Mouse (Mus musculus): ENCODE results near the gene Gm13306. TPM values are rescaled to one million over a fixed set of nuclear protein-coding genes. Genes with fewer than 3 reads are reported as not detected.
"Not testable (repeated sequence)": the region's sequence is repeated elsewhere in the genome, so short reads cannot be mapped to it uniquely, and the experiment has no call there.

Gene Gm13306
- not detected for total RNA-seq (2021)

DNA sequence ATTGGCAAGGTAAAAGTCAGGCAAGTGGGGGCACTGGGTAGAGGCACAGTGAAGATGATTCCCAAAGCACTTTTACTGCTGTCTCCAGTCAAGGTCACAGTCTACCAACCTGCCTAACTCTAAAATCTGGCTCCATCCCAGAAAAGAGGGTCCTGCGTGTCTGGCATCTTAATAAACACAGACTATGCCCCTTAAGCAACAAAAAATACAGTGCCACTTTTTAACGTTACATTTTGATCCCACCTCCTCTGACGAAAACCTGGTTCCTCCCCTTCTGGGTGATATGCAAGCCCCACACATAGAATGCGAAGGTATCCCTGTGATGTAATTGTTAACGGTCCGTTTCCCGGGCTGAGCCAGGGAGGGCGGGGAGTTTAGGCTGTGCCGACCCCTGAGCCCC lies at the start of gene Gm13306:
TSS of gene Gm13306 (plus strand) at position 301 of the 400 bp plus-strand sequence.
- intact Hi-C loops (cut with DNase I); DNase-seq: not testable (repeated sequence)

DNA sequence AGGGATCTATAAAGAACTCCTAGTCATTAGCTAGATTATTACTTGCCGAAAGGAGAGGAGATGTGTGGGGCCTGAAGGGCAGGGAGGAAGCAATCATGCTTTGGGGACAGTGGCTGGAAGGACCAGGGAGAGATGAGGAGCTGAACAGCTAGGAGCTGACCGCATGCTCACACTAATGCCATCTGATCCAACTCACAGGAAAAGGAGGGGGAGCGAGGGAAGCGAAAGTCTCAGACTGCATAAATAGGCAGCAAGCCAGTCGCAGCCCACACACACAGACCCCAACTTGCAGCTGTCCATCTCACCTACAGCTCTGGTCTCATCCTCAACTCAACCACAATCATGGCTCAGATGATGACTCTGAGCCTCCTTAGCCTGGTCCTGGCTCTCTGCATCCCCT lies 38.7 kb upstream of the Gm13306 start, which contains the start of gene Gm13304:
TSS of gene Gm13304 (plus strand) at position 301 of the 400 bp plus-strand sequence.
- DNase-seq; intact Hi-C loops (cut with DNase I): not testable (repeated sequence)

DNA sequence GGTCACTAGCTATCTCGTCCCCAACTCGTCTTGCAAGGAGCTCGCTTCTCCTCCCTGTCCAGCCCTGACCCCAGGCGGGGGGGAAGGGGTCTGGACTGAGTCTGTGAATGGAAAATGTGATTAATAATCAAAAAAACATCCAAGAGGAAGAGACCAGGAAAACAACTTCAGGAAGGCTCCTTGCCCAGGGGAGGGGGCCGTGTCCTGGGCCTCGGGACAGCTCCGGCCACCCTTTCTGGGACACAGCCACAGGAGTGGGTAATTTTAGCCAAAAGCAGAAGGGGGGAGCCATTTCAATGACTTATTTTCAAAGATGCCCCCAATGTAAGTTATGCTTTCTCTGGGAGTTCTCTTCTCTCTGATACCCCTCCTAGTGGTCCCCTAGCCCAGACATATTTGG lies 15.3 kb downstream of the Gm13306 start, which contains the start of gene Gm13305:
TSS of gene Gm13305 (minus strand) at position 101 of the 400 bp plus-strand sequence.
- DNase-seq; intact Hi-C loops (cut with DNase I): not testable (repeated sequence)

DNA sequence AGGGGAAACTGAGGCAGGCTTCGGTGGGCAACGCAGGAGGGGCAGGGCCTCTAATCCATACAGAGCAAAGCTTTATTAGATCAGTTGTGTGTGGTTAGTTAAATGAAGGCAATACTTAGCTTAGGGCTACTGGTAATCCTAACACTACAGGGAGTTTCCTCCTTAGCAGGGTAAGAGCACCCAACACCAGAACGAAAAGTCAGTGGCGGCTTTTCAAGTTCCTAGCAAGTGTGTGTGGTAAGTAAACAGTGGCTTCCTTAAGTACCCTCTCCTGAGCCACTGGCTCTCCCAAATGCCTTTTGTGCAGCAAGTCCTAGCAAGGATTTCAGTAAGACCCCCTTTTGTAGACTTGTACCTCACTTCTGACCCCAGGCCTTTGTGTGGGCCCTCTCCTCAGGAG lies 25.0 kb downstream of the Gm13306 start:
- intact Hi-C loops (cut with DNase I); DNase-seq: not testable (repeated sequence)

DNA sequence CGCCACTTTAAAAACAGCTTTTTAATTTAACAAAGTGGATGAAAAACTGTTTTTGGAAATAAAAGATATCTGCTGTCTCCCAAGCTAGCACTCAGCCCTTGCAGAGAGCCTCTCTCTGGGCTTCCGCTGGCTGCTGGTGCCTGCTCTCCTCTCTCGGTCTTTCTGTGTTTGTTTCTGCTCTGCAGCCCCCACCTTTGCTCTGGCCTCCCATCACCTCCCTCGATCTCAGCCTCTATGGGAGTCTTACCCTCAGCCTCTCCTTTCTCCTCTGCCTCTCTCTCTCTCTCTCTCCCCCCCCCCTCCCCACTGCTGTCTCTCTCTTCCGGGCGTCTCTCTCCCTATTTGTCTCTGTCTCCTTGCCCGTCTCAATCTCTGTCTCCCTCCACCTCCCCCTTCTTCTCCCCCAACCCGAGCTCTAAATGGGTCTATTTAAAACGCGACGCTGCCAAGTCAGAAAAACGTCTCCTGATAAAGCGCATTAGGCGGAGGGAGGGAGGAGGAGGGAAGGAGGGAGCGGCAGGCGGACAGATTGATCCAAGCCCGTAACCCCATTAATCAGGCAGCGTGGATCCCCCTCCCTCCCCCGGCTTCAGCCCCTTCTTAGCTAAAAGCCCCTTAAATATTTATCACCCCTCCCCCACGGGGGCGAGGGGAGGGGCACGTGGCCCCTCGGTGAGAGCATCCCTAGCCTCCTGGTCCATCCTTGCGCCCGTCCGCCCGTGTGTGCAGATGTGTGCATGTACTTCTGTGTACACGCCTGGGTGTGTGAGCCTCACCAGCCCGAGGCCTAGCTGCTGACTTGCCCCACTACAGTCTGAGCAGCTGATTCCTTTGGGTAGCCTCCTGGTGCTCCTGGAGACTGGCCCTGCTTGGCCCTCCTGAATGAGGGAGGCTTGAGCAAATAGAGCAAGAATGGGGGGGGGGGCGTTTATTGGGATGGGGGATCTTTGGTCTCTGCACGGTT lies 30.3 kb downstream of the Gm13306 start:
- DNase-seq; intact Hi-C loops (cut with DNase I): not testable (repeated sequence)

DNA sequence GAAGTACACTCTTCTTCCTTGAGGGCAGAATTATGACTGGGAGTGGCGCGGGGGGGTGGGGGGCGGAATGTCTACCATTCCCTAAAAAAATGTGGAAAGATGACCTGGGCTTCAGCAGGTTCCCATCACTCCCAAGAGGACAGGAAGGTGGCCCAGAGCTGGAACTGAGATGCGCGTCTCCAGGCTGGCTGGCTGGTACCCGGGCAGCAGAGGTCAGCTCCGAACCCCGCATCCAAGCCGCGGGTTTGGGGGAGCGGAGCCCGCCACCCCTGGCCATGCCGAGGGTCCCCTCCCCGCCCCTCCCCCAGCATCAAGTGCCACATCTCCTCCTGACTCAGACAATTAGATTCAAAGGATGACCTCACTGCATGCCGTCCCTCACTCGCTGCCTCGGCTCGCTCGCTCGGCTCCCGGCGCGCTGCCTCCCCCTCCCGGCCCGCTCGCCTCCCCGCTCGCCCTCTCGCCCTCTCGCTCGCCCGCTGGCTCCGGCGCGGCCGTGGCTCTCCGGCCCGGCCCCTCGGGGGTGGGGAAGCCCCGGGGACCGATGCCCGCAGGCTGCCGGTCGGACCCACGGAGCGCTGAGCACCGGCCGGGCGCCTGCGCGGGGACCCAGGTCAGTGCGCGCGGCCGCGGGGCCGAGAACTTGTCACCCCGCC lies 31.2 kb downstream of the Gm13306 start:
- intact Hi-C loops (cut with DNase I), result not testable (repeated sequence)

DNA sequence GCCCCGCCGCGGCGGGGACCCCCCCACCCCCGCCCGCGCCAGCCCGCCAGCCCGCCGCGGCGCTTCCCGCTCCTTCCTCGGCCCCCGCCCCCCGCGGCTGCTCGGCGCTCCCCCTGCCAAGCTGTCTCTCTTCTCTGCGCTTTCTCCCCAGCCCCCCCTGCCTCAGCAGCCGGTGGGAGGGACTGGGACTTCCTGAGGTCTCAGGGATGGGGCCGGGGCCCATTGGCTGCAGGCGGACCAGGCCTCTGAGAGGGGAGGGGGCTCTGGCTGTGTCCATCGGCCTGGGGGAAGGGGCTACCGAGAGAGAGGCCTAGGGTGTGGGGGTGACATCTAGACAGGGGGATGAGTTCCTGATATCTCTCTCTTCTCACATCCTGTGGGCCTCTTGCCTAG lies 31.7 kb downstream of the Gm13306 start:
- DNase-seq; intact Hi-C loops (cut with DNase I): not testable (repeated sequence)

More for the DNA sequence above, 31.2 kb downstream of the Gm13306 start:
- DNase-seq, result not testable (repeated sequence)

Other genes starting within 250 kb of the Gm13306 start
- not detected for gene Gm21541, start 249.8 kb upstream of the Gm13306 start, total RNA-seq (2021)
- gene Gm20878, start 211.9 kb upstream of the Gm13306 start, total RNA-seq (2021), result under 1 TPM; 0.45 to 0.69 TPM
- under 1 TPM in 1 of 2 experiments, not detected in 1; 0.07 TPM for gene Fam205a4, start 187.4 kb upstream of the Gm13306 start, total RNA-seq (2021)
- not detected for gene Gm21093, start 118.7 kb upstream of the Gm13306 start, total RNA-seq (2021)
- gene Gm3893, start 62.2 kb upstream of the Gm13306 start, total RNA-seq (2021), result not detected
- 10 to 100 TPM; 11.9 to 12.6 TPM for gene Gm13304, start 38.6 kb upstream of the Gm13306 start, total RNA-seq (2021)
- not detected for gene Gm13305, start 15.2 kb downstream of the Gm13306 start, total RNA-seq (2021)
- under 1 TPM; 0.12 to 0.41 TPM for gene Gm10600, start 87.2 kb downstream of the Gm13306 start, total RNA-seq (2021)
- not detected for gene Ccl21b, start 102.3 kb downstream of the Gm13306 start, total RNA-seq (2021)
- gene Gm21953, start 140.8 kb downstream of the Gm13306 start, total RNA-seq (2021), result not detected
- gene Fam205a3, start 164.9 kb downstream of the Gm13306 start, total RNA-seq (2021), result under 1 TPM in 1 of 2 experiments, not detected in 1; 0.07 TPM